Mouse (Mus musculus) hematopoietic stem cell, adult 5-6 weeks (primary cell): ENCODE results near the gene Tjp3. TPM values are rescaled to one million over a fixed set of nuclear protein-coding genes. Genes with fewer than 3 reads are reported as not detected.

Experiments
- ATAC-seq, 2 experiments: fragments of 125-278 bp in 1 of 2; replicated peaks in 1 of 2; 2 replicates each; pipeline ENCODE4 v1.8.0; 2016 to 2017; ENCODE audit warnings: inconsistent platforms in 2 of 2, mild to moderate bottlenecking in 2 of 2, moderate number of reproducible peaks in 2 of 2, low read depth in 1 of 2, moderate TSS enrichment in 1 of 2; ENCODE audit not compliant: low FRiP score in 2 of 2, poor library complexity in 2 of 2, severe bottlenecking in 2 of 2, insufficient read depth in 1 of 2, low TSS enrichment in 1 of 2
- total RNA-seq: library from RNA; stranded (forward); fragments of 172-1452, 232-1000 nt; gene quantifications from 2 replicates; pipeline ENCODE4 v1.2.3, GENCODE M21; 2017

The Tjp3 gene
- total RNA-seq, 1 experiment from 2014 or later = 4.6 TPM

DNA sequence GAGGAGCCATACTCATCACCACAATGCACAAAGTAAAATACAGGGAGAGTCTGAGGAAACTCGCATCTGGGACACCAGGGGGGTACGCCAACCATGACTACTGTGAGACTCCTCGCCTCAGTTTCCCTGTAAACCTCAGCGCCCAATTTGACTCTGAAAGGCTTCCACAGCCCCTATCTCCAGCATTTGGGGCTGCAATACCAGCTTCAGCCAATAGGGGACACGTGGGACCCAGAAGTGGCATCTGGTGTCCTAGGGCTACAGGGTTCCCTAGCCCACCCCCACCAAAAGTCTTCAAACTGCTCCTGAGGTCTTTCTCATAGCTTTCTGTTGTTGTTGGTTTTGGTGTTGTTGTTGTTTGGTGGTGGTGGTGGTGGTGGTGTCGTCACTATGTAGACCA lies 2.8 kb downstream of the Tjp3 start:
- no peak for ATAC-seq

GRCm38 (mm10) chr10:81287513-81288157 lies 3.7 kb downstream of the Tjp3 start:
- no peak for ATAC-seq

GRCm38 (mm10) chr10:81286586-81286985 lies 4.8 kb downstream of the Tjp3 start:
- no peak for ATAC-seq

GRCm38 (mm10) chr10:81285694-81286450 lies 5.5 kb downstream of the Tjp3 start:
- peak; percentile 78 to 85 for ATAC-seq

DNA sequence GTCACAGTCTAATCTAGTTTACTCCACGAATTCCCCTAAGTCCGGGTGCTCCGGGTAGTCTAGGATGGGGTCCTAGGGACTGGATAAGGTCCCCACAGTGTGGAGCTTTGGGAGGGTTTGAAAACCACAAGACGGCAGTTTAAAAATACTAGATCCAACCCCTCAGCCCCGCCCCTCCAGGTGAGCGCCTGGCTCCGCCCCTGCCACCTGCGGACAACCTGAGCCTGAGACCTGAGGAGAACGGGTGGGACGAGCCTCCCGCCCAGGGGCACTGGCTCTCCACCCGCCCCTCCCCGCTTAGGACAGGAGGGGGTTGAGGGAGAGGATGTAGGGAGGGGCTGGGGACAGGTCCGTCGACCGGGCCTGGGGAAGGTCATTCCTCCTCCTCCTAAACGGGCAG lies 6.7 kb downstream of the Tjp3 start:
- ATAC-seq = no peak

GRCm38 (mm10) chr10:81284189-81284588 lies 7.2 kb downstream of the Tjp3 start:
- no peak for ATAC-seq

- ATAC-seq = no peak
These were observed 11.9 kb downstream of the Tjp3 start for GRCm38 (mm10) chr10:81279496-81279895.

GRCm38 (mm10) chr10:81277676-81278075 lies 13.7 kb downstream of the Tjp3 start:
- ATAC-seq = no peak

- ATAC-seq = no peak
These were observed 17.5 kb downstream of the Tjp3 start for GRCm38 (mm10) chr10:81273842-81274241.

DNA sequence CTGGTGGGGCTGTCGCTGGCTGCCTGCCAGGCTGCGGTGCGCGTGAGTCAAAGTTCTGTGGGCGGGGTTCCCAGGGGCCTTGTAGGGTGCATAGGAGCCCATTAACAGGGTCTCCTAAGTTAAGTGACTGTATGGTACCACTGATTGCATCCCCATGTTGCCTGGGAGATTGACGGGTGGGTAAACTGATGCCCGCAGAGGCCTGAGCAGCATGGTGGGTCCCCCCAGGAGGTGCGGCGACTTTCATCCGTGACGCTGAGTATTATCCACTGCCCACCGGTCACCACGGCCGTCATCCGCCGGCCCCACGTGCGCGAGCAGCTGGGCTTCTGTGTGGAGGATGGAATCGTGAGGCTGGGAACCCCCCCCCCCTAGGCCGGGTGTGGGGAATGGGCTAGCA lies 19.0 kb downstream of the Tjp3 start:
- ATAC-seq = no peak

GRCm38 (mm10) chr10:81268643-81269412 lies 22.6 kb downstream of the Tjp3 start:
- ATAC-seq = no peak

DNA sequence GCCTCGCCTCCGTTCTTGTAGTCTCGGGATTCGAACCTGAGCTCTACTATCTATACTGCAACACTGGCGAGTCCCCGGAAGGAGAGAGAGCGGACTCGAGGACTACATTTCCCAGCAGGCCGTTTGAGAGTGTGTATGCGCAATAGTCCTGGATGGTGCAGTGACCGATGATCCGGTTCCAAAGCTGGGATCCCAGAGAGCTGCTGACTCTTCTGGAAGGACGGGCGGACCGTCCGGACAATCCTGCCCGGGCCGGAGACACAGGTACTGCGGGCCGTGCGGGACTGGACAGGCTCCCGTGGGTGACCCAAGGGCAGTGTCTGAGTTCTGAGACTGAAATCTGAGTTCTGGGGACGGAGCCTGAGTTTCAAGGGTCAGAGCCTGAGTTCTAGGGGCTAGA lies 23.3 kb downstream of the Tjp3 start:
- ATAC-seq = peak; percentile 25 to 47; a peak in 2 of 4 replicates

DNA sequence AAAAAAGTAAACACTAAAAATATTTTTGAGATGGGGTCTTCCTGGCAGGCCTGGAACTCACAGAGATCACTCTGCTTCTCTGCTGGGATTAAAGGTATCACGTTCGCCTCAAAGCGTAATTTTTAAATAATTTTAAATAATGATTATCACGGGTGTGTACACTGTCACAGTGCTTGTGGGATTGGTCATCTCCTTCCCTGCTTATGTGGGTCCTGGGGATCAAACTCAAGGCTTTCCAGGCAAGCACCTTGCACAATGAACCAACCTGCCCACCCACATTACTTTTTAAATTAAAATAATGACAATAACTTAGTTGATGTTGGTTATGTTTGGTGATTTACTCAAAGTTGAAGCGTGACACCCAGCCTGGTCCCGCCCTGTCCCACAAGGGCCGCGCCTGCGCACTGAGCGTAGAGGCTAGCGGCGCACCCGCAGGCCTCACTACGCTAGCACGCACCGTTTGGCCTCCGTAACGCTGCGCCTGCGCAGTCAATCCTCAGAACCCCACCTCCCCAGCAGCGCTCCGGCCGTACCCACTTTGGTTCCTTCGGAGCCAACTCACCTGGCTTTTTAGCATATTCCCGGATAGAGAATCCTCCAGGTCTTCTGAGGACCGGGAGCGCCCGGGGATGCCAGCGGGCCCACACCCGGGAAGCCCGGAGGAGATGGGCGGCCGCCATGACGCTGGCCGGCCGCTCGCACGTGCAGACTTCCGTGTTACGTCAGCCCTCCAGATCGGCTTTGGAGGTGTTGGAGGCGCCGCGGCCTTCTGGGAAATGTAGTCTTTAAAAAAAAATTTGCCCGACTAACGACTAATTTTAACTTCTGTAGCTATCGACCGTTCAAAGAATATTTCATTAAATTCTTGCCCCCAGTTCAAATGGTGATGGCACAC lies 24.9 kb downstream of the Tjp3 start, which contains the start of the genes Mrpl54 and Apba3:
Gene Mrpl54 (minus strand): TSS at position 724 of the 895 bp plus-strand sequence.
Gene Apba3 (plus strand): TSS at position 750 of the 895 bp plus-strand sequence.
- peak; percentile 86 for ATAC-seq

DNA sequence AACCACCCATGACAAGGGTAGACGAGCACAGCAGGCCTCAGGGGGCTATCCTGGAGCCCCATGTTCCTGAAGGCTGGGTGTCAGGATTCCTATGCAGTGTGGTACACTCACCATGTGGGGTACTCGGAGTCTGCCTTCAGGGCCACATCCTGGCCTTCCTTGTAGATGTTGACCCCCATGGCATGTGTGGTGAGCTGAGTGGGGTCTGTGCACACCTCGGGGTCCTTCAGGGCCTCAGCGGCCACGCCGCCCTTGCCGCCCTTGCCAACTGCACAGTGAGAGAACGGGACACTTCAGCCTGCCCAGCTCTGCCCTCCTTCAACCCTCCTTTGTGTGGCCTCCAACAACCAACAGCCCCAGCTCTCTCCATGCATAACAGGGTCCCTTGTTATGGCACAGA lies 25.8 kb downstream of the Tjp3 start:
- ATAC-seq = no peak

DNA sequence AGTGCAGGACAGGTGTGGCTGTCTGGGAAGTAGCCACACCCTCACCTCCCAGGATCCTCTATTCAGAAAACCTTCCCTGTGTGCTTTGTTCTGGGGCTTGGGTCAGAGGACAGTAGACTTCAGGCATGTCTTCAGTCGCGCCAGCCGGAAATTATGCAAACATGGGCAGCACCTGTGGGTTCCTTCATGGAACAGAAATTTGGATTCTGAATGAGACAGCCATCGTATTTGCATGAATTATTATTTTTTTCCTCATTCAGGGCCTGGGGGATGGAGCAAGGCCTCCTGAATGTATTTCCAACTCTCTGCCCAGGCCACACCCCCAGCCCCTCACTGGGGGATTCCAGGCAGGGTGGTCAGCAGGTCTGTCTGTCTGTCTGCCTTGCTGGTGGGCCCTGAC lies 30.4 kb downstream of the Tjp3 start:
- no peak for ATAC-seq

DNA sequence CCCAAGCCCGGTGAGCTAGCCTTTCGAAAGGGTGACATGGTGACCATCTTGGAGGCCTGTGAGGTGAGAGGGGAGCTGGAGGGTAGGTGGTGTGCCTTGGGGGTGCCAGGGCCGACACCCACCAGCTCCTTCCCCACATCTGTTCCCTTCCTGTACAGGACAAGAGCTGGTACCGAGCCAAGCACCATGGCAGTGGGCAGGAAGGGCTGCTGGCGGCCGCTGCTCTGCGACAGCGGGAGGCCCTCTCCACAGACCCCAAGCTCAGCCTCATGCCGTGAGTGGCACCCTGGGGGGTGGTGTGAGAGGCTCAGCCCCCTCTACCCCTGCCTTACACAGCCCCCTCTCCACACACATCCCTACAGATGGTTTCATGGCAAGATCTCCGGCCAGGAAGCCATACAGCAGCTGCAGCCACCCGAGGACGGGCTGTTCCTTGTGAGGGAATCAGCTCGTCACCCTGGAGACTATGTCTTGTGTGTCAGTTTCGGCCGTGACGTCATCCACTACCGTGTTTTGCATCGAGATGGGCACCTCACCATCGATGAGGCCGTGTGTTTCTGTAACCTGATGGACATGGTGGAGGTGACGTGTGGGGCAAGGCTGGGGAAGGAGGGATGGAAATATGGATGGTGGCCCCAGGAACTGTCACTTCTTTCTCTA lies 32.0 kb downstream of the Tjp3 start:
- no peak for ATAC-seq
